ENCODE assay signal across 30 mouse cellular contexts in the genomic region with DNA sequence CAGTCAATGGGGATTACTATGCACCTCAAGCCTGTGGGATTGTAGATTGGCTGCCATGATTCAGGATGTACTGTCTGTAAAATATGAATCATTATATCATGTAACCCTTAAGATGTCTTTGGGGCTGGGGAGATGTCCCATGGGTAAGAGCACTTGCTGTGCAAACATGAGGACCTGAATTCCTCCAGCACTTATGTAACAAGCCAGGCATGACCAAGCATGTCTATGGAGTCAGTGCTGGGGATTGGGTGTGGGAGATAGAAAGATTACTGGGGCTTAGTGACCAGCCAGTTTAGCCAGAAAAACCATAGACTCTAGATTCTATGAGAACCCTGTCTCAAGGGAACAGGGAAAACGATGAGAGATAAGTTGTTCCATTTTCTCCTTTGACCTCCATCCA. TPM values are rescaled to one million over a fixed set of nuclear protein-coding genes. Genes with fewer than 3 reads are reported as not detected.
"Had no signal": no experiment of that assay in that cellular context is flagged by ENCODE, and none has a peak within 500 bp of the region (broad histone marks: within the 10 kb centered on the region; RNA-seq: fewer than 3 reads in every experiment).

No protein-coding gene starts in this region.

- H3K9me3 ChIP-seq: liver, embryonic 13.5 days; midbrain, embryonic 12.5 days; midbrain, embryonic 15.5 days; neural tube, embryonic 13.5 days; stomach, embryonic 15.5 days had no signal

- H3K4me3 ChIP-seq: left cerebral cortex, adult 2 months; liver, embryonic 13.5 days; midbrain, embryonic 12.5 days; midbrain, embryonic 15.5 days; neural tube, embryonic 13.5 days; stomach, embryonic 15.5 days had no signal

- H3K36me3 ChIP-seq: liver, embryonic 13.5 days; midbrain, embryonic 12.5 days; midbrain, embryonic 15.5 days; neural tube, embryonic 13.5 days; stomach, embryonic 15.5 days had no signal

- H3K27me3 ChIP-seq: liver, embryonic 13.5 days; midbrain, embryonic 12.5 days; midbrain, embryonic 15.5 days; neural tube, embryonic 13.5 days; stomach, embryonic 15.5 days had no signal

- H3K27ac ChIP-seq: left cerebral cortex, adult 2 months; liver, embryonic 13.5 days; macrophage; midbrain, embryonic 12.5 days; midbrain, embryonic 15.5 days; neural tube, embryonic 13.5 days; stomach, embryonic 15.5 days had no signal

- H3K9ac ChIP-seq: liver, embryonic 13.5 days; midbrain, embryonic 12.5 days; midbrain, embryonic 15.5 days; neural tube, embryonic 13.5 days; stomach, embryonic 15.5 days had no signal

- H3K4me1 ChIP-seq: liver, embryonic 13.5 days; midbrain, embryonic 12.5 days; midbrain, embryonic 15.5 days; neural tube, embryonic 13.5 days; stomach, embryonic 15.5 days had no signal

- H3K4me2 ChIP-seq: liver, embryonic 13.5 days; midbrain, embryonic 12.5 days; midbrain, embryonic 15.5 days; neural tube, embryonic 13.5 days; stomach, embryonic 15.5 days had no signal

- ATAC-seq: intestine, postnatal 0 days; midbrain, embryonic 15.5 days had no signal

- DNase-seq: kidney, adult 2 months; kidney, postnatal 14 days; kidney, postnatal 4 days; layer of hippocampus, postnatal 36 days; liver, embryonic 13.5 days; lung, adult 2 months; retina, postnatal 1 day; right cerebral cortex, postnatal 25 days; spleen, adult 18-20 months; thymus, adult 2 months; thymus, postnatal 14 days; thymus, postnatal 4 days had no signal

RNA-seq across cellular contexts. Expression of a gene that starts 18.4 kb away (rescaled TPM):
- total RNA-seq: left cerebral cortex, postnatal 36 days; liver, adult 2 months; megakaryocyte, adult 5-6 weeks; neutrophil, adult 5-6 weeks had no signal
- polyA plus RNA-seq: intestine, postnatal 0 days; kidney, adult 2 months; kidney, embryonic 16.5 days; limb, embryonic 11.5 days; liver, adult 2 months; liver, embryonic 13.5 days; liver, embryonic 16.5 days; macrophage; midbrain, embryonic 12.5 days; midbrain, embryonic 15.5 days; neural tube, embryonic 13.5 days had no signal

RNA-seq across cellular contexts. Expression of a gene that starts 46.8 kb away (rescaled TPM):
- total RNA-seq: layer of hippocampus, adult 18-20 months; layer of hippocampus, postnatal 36 days; left cerebral cortex, adult 2 months had no signal
- polyA plus RNA-seq: kidney, adult 2 months; limb, embryonic 11.5 days; liver, adult 2 months; midbrain, embryonic 12.5 days; neural tube, embryonic 13.5 days had no signal

RNA-seq across cellular contexts. Expression of a gene that starts 51.9 kb away (rescaled TPM):
- total RNA-seq: layer of hippocampus, adult 18-20 months; layer of hippocampus, postnatal 36 days; left cerebral cortex, adult 2 months; left cerebral cortex, postnatal 10 days; left cerebral cortex, postnatal 36 days; liver, adult 2 months; megakaryocyte, adult 5-6 weeks; neutrophil, adult 5-6 weeks had no signal
- polyA plus RNA-seq: kidney, adult 2 months; kidney, embryonic 16.5 days; limb, embryonic 11.5 days; limb, embryonic 14.5 days; liver, adult 2 months; liver, embryonic 13.5 days; liver, embryonic 16.5 days; lung, adult 2 months; lung, embryonic 16.5 days; midbrain, embryonic 12.5 days; midbrain, embryonic 15.5 days; neural tube, embryonic 13.5 days; thymus, adult 2 months had no signal
